Mouse (Mus musculus) liver, adult 2 months (tissue): ENCODE data around the gene Aspdh. TPM values are rescaled to one million over a fixed set of nuclear protein-coding genes. Genes with fewer than 3 reads are reported as not detected.
A peak's percentile ranks its signal among the peaks of the same experiment; 100 is the strongest.

Experiments used
- DNase-seq: peaks from one replicate; pipeline ENCODE4 v3.0.0-alpha.2; 2011; ENCODE audit warnings: low read depth, low spot score; ENCODE audit errors: extremely low read depth
- H3K27ac ChIP-seq: fragments of 200-500 bp; replicated peaks from 2 replicates; pipeline ENCODE4 v1.5.1; 2012; ENCODE audit warnings: low read depth, mild to moderate bottlenecking, control low read depth, inconsistent platforms, low read length; ENCODE audit not compliant: insufficient read depth
- H3K27me3 ChIP-seq: fragments of 200-500 bp; 2 replicates; pipeline ENCODE4 v1.6.1; 2012; ENCODE audit warnings: mild to moderate bottlenecking, moderate library complexity, low read length, inconsistent platforms; ENCODE audit not compliant: control insufficient read depth, insufficient read depth
- H3K36me3 ChIP-seq: fragments of 200-500 bp; 2 replicates; pipeline ENCODE4 v1.6.1; 2012; ENCODE audit warnings: low read length, inconsistent platforms; ENCODE audit not compliant: control insufficient read depth, insufficient read depth
- H3K4me1 ChIP-seq: fragments of 200-500 bp; 2 replicates; pipeline ENCODE4 v1.6.1; 2011; ENCODE audit warnings: low read length; ENCODE audit not compliant: control insufficient read depth, insufficient read depth
- H3K4me3 ChIP-seq: fragments of 200-500 bp; 2 replicates; pipeline ENCODE4 v1.5.1; 2011; ENCODE audit warnings: low read depth, mild to moderate bottlenecking, control low read depth, low read length, moderate library complexity; ENCODE audit not compliant: insufficient read depth
- H3K79me2 ChIP-seq: fragments of 200-500 bp; 2 replicates; pipeline ENCODE4 v1.6.1; 2012; ENCODE audit warnings: inconsistent platforms, mild to moderate bottlenecking, low read length, moderate library complexity; ENCODE audit not compliant: control insufficient read depth, insufficient read depth
- H3K9ac ChIP-seq: fragments of 200-500 bp; 2 replicates; pipeline ENCODE4 v1.6.1; 2012; ENCODE audit warnings: low read depth, mild to moderate bottlenecking, control low read depth, inconsistent platforms, low read length
- CTCF ChIP-seq: fragments of 200-500 bp; IDR thresholded peaks from 2 replicates; pipeline ENCODE4 v1.5.1; 2011; ENCODE audit warnings: low read depth, low read length, control low read depth
- POLR2A ChIP-seq: fragments of 200-500 bp; IDR thresholded peaks from 2 replicates; pipeline ENCODE4 v1.6.1; 2011; ENCODE audit warnings: low read length, control low read depth; ENCODE audit not compliant: insufficient read depth; ENCODE audit errors: extremely low read depth
- WGBS: fragments of 180-500 bp; shearing (Covaris S2); methylation state at CpG from one replicate; pipeline ENCODE4 v1.1.7; 2018; 5-methylcytosine and 5-hydroxymethylcytosine counted together
- polyA plus RNA-seq: library from polyadenylated mRNA; depleted of rRNA; stranded (reverse); fragments of >200 nt; gene quantifications from 2 replicates; pipeline ENCODE4 v1.2.3, GENCODE M21; 2012
- total RNA-seq: library from RNA; depleted of rRNA; stranded (reverse); fragments of >200 nt; gene quantifications from 2 replicates; pipeline ENCODE4 v1.2.3, GENCODE M21; 2014

The Aspdh gene
- total and polyA plus RNA-seq, 2 experiments, result 146 to 608 TPM

DNA sequence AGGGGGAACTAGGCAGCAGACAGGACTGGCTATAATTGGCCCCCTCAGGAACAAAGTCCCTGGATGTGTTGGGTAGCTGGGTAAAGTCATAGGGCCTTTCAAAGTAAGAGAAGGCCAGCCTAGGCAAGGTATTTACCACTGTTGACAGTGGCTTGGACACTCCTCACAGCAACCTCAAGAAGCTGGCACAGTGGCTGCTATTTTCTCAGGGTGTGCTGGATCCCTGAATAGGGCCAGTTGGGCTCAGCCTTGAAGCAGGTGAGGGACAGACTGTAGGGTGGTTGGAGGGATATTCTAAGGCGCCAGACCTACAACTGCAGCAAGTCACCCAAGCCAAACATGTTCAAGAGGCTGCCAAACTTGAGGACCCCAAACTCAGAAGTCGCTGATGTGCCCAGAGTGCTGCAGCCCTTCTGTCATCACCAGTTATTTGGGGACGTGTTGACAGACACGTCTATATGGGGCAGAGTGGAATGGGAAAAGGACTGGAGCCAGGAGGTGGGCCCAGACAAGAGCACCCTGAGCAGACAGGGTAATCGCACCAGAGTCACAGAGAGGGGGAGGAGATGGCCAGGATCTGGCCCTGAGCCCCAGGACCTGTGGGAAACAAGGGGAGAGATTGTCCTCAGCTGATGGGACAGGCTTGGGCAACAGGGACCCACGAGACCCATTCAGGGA is 6.8 kb downstream of the Aspdh start:
- no peak for DNase-seq
- Histone ChIP-seq H3K4me3 (no peak overlapping the region), H3K27me3 (no peaks in the 10 kb centered on the region), H3K36me3 (no peaks in the 10 kb centered on the region), H3K79me2 (peaks cover 1% of the 10 kb centered on the region; the same call in 1 of the 2 replicates), H3K9ac (no peak overlapping the region), H3K27ac (no peak overlapping the region), H3K4me1 (peaks cover 14% of the 10 kb centered on the region)
- WGBS, result 50% methylated on average over 6 of the region's 6 CpGs
- TF ChIP-seq POLR2A (no peak), CTCF (no peak)

DNA sequence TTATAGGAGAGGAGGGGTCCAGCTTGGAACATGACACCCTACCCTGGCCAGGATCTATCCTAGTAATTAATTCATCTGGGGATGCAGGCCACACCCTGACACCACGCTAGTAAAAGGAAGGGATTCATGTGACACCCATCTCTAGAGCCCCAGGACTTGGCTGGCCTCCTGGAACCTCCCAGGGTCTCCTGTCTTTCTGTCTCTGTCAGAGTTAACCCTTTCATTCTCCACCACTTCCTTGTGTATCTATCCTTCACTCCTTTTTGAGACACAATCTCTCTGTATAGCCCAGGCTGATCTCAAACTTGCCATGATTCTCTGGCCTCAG is 7.3 kb downstream of the Aspdh start:
- Histone ChIP-seq H3K4me3 (no peak overlapping the region), H3K27me3 (no peaks in the 10 kb centered on the region), H3K27ac (no peak overlapping the region), H3K4me1 (peaks cover 12% of the 10 kb centered on the region), H3K36me3 (no peaks in the 10 kb centered on the region), H3K9ac (no peak overlapping the region), H3K79me2 (no peaks in the 10 kb centered on the region)
- TF ChIP-seq POLR2A (no peak), CTCF (no peak)
- no peak for DNase-seq
- WGBS, result 71% methylated on average over 1 of the region's 1 CpGs

DNA sequence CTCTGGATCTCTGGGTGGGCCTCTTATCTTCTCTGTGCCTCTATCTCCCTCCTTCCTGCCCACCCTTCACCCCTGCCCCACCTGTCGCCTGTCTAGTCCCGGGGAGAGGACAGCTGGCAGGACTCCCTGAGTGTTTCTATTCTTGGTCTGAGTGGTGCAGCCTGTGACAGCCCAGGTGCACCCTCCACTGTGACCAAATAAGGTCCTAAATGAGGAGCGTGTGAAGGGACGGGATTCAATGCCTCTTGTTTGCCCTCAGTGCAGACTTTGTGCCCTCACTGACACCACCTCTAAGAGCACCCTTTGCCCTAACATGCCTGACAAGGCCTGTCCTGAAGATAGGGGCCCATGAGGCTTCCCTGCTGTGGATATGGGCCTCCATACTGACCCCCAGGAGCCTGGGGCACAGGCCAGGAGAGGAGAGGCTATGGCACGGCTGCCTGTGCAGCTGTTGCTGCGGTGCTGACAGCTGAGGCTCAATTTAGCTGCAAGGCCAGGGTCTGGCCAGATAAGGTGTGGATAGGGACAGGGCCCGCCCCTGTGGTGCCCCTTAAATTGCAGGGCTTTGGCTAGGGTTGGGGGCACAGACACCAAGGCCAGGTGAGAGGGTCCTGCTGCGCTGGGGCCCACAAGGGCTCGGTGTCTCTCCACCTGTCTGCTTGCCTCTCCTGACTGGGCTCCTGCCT is 7.9 kb downstream of the Aspdh start:
- WGBS, result 38% methylated on average over 9 of the region's 9 CpGs
- Histone ChIP-seq H3K4me3 (no peak overlapping the region), H3K27me3 (no peaks in the 10 kb centered on the region), H3K27ac (no peak overlapping the region), H3K79me2 (no peaks in the 10 kb centered on the region), H3K9ac (peak overlapping the region; percentile 24; the same call in 1 of the 2 replicates), H3K36me3 (no peaks in the 10 kb centered on the region), H3K4me1 (peaks cover 12% of the 10 kb centered on the region)
- peak; percentile 51 for DNase-seq
- TF ChIP-seq POLR2A (no peak), CTCF (no peak)

DNA sequence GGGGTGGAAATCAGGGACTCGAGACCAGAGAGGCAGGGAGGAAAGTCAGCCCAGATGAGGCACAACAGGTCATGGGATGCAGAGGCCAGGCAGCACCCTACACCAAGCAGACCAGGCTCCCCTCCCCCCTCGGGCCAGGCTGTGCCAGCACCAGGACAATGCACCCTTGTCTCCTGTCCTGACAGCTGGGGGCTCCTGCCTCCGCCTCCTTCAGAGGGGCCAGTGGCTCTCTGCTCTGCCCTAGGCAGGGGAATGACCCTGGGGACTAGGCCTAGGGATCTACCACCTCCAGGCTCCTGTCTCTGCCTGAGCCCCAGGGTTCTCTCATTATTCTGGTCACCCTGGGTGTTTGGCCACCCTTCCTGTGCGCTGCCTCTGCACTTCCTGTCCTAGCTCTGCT is 9.2 kb downstream of the Aspdh start:
- 50% methylated on average over 4 of the region's 4 CpGs for WGBS
- Histone ChIP-seq H3K36me3 (no peaks in the 10 kb centered on the region), H3K9ac (no peak overlapping the region), H3K27ac (no peak overlapping the region), H3K79me2 (no peaks in the 10 kb centered on the region), H3K4me3 (no peak overlapping the region), H3K4me1 (peaks cover 6% of the 10 kb centered on the region), H3K27me3 (no peaks in the 10 kb centered on the region)
- no peak for DNase-seq
- no peak for TF ChIP-seq POLR2A
- no peak for TF ChIP-seq CTCF

DNA sequence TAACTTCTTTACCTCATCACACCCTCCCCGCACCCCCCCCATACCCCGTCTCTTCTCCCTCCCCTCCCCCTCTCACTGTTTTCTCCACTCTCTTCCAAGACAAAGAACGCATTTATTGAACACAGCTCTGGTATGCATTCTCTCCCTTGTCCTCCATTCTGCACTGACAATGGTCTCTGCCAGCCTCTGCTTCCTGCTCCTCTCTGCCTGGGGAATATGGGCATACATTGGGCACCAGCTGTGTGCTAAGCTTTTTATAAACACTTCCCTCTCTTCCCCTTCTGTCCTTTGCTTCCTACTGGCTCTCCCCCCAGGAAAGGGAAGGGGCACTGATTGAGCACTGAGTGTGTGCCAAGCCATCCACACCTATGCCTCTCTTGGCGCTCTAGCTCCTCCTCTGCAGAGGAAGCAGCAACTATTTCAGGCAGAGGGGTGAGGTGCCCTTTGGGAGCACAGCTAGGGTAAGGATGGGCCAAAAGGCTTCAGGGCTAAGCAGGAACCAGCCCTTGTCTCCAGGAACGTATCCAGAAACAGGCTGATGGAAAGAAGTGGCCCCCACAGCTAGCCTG is 9.9 kb downstream of the Aspdh start:
- Histone ChIP-seq H3K27ac (no peak overlapping the region), H3K9ac (no peak overlapping the region), H3K4me1 (peaks cover 6% of the 10 kb centered on the region), H3K4me3 (no peak overlapping the region), H3K79me2 (no peaks in the 10 kb centered on the region), H3K27me3 (no peaks in the 10 kb centered on the region), H3K36me3 (no peaks in the 10 kb centered on the region)
- WGBS, result 52% methylated on average over 5 of the region's 5 CpGs
- no peak for DNase-seq
- TF ChIP-seq POLR2A, result no peak
- TF ChIP-seq CTCF, result no peak

DNA sequence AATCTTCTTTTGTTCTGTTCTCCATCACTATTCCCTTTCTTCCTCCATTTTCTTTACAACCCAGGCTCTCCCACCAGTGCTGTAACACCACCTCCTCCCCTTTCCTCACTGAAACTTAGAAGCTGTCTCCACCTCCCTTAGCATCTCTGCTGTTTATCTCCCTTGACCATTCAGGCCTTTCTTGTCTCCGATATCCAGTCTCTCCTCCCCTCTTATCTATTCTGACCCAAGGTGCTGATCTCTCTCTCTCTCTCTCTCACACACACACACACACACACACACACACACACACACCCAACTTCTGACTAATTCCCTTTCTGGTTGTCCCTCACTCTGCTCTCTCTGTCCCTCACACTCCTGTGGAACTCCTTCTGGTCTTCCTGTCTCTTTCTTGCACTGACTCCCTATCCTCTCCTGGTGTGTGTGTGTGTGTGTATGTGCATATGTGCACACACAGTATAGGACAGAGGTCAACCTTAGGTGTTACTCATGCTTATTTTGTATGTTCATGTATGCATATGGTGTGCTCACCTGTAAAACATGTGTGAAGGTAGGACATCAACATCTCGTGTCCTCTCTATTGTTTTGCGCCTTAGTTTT is 17.7 kb downstream of the Aspdh start:
- no peak overlapping the region for H3K9ac ChIP-seq
- no peak for TF ChIP-seq POLR2A
- no peak for TF ChIP-seq CTCF
- H3K27me3 ChIP-seq, result no peaks in the 10 kb centered on the region; the same call in 1 of the 2 replicates
- H3K36me3 ChIP-seq, result no peaks in the 10 kb centered on the region
- H3K79me2 ChIP-seq, result no peaks in the 10 kb centered on the region
- no peak for DNase-seq
- no peak overlapping the region for H3K4me3 ChIP-seq
- no peak overlapping the region for H3K27ac ChIP-seq
- no peaks in the 10 kb centered on the region for H3K4me1 ChIP-seq
- 59% methylated on average over 3 of the region's 3 CpGs for WGBS
